Mouse (Mus musculus) testis, adult 2 months (tissue): ENCODE measurements around the gene Dlx1.

Experiments
- CTCF ChIP-seq: fragments of 200-500 bp; IDR thresholded peaks from 2 replicates; pipeline ENCODE4 v1.5.1; 2012; ENCODE audit warnings: low read depth, mild to moderate bottlenecking, inconsistent platforms, low read length, moderate library complexity; ENCODE audit not compliant: control insufficient read depth, insufficient read depth, insufficient replicate concordance
- POLR2A ChIP-seq: fragments of 200-500 bp; IDR thresholded peaks from 2 replicates; pipeline ENCODE4 v1.6.1; 2012; ENCODE audit warnings: low read depth, mild to moderate bottlenecking, inconsistent platforms, low read length, moderate library complexity; ENCODE audit not compliant: control insufficient read depth

- TF ChIP-seq POLR2A (no peak), CTCF (no peak)
These were observed 5.0 kb upstream of the Dlx1 start for GRCm38 (mm10) chr2:71522871-71523270.
